Mouse (Mus musculus) embryonic facial prominence, embryonic 15.5 days (tissue): Measurements from ENCODE around the gene Ggt5. TPM values are rescaled to one million over a fixed set of nuclear protein-coding genes. Genes with fewer than 3 reads are reported as not detected.

ENCODE experiments used
- ATAC-seq: fragments of 200-750 bp; cut with Nextera tagmentation; 2 replicates; pipeline ENCODE4 v1.8.0; 2017; ENCODE audit warnings: low read depth, moderate TSS enrichment; ENCODE audit not compliant: insufficient number of reproducible peaks, low FRiP score, low TSS enrichment
- H3K27ac ChIP-seq: fragments of 300-500 bp; sonication (generic); replicated peaks from 2 replicates; pipeline ENCODE4 v1.5.1; 2015; ENCODE audit warnings: mild to moderate bottlenecking, inconsistent platforms
- H3K27me3 ChIP-seq: fragments of 300-500 bp; sonication (generic); 2 replicates; pipeline ENCODE4 v1.6.1; 2015; ENCODE audit warnings: inconsistent platforms
- H3K36me3 ChIP-seq: fragments of 300-500 bp; sonication (generic); 2 replicates; pipeline ENCODE4 v1.6.1; 2015; ENCODE audit warnings: mild to moderate bottlenecking, inconsistent platforms
- H3K4me1 ChIP-seq: fragments of 300-500 bp; sonication (generic); 2 replicates; pipeline ENCODE4 v1.6.1; 2015; ENCODE audit warnings: inconsistent platforms
- H3K4me2 ChIP-seq: fragments of 300-500 bp; sonication (generic); replicated peaks from 2 replicates; pipeline ENCODE4 v1.6.1; 2015; ENCODE audit warnings: mild to moderate bottlenecking, inconsistent platforms
- H3K4me3 ChIP-seq: fragments of 300-500 bp; sonication (generic); replicated peaks from 2 replicates; pipeline ENCODE4 v1.5.1; 2015; ENCODE audit warnings: mild to moderate bottlenecking, inconsistent platforms
- H3K9ac ChIP-seq: fragments of 300-500 bp; sonication (generic); 2 replicates; pipeline ENCODE4 v1.6.1; 2015; ENCODE audit warnings: inconsistent platforms
- H3K9me3 ChIP-seq: fragments of 300-500 bp; sonication (generic); replicated peaks from 2 replicates; pipeline ENCODE4 v1.6.1; 2016; ENCODE audit warnings: inconsistent platforms
- WGBS: fragments of 180-500 bp; shearing (Covaris S2); methylation state at CpG from one replicate; pipeline ENCODE4 v1.1.7; 2015; 5-methylcytosine and 5-hydroxymethylcytosine counted together
- polyA plus RNA-seq: library from polyadenylated mRNA; unstranded; fragments of >200 nt; fragmentation: Nextera tagmentation; extraction: Ambion mirVana; gene quantifications from 2 replicates; pipeline ENCODE4 v1.2.1, GENCODE M21; 2015

Gene Ggt5
- polyA plus RNA-seq, 1 experiment from 2014 or later, result 3.2 TPM

DNA sequence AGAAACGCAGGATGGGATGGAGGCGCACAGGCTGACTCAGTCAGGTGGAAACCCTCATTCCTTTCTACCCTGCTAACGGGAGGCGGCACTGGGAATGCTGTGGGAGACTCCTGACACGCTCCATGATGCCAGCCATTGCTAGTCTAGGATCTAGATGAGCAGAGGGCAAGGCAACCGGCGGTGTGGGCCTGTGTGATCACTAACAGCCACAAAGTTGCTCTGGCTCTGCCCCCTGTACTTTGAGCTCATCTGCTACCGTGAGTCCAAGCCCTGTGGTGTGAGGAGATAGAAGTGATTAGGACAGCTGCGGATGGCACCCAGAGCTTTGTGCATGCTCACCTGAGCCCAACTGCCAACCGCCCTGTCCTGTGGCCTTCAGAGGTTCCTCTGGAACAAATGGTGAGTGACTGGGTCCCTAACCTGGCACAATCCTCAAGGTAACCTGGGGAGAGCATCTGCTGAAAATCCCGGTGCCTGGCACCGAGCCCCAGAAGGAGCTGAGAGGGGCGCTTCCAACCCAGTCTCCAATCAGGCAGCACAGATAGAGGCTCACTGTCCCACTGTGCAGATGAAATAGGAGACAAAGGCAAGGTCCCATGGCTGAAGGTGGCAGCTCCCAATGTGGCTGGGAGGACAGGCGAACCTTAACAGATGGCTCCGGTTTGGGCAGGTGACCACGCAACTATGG, 62.4 kb downstream of the Ggt5 start:
- no peak overlapping the region for H3K9ac ChIP-seq
- H3K4me1 ChIP-seq, result no peaks in the 10 kb centered on the region
- 95% methylated on average over 16 of the region's 16 CpGs for WGBS
- no peaks in the 10 kb centered on the region for H3K27me3 ChIP-seq
- H3K27ac ChIP-seq, result no peak overlapping the region
- H3K9me3 ChIP-seq, result no peaks in the 10 kb centered on the region
- H3K4me2 ChIP-seq, result no peak overlapping the region
- H3K36me3 ChIP-seq, result peaks cover 94% of the 10 kb centered on the region
- ATAC-seq, result no peak
- no peak overlapping the region for H3K4me3 ChIP-seq

DNA sequence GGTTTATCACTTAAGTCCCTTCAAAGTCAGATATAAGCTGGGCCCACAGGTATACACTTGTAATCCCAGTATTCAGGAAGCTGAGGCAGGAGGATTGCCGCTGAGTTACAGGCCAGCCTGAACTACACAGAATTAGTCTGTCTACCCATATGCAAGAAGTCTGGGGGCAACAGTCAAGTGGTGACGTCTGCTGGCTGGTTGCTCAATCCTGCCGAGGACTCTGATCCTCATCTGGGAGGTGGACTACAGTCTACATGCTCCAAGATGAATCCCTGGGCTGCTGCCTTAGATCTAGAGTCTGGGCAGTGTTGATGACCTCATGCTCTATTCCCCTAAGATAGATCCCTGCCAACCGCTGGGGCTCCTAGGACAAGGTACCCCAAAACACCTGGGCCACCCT, 64.9 kb downstream of the Ggt5 start:
- no peaks in the 10 kb centered on the region for H3K4me1 ChIP-seq
- H3K4me2 ChIP-seq, result no peak overlapping the region
- H3K27ac ChIP-seq, result no peak overlapping the region
- H3K9me3 ChIP-seq, result no peaks in the 10 kb centered on the region
- ATAC-seq, result no peak
- H3K27me3 ChIP-seq, result no peaks in the 10 kb centered on the region
- H3K4me3 ChIP-seq, result no peak overlapping the region
- peaks cover 97% of the 10 kb centered on the region for H3K36me3 ChIP-seq
- no peak overlapping the region for H3K9ac ChIP-seq
- 89% methylated on average over 4 of the region's 4 CpGs for WGBS

- WGBS, result 87% methylated on average over 5 of the region's 5 CpGs
- Histone ChIP-seq H3K9me3 (no peaks in the 10 kb centered on the region), H3K4me1 (no peaks in the 10 kb centered on the region), H3K36me3 (peaks cover 78% of the 10 kb centered on the region), H3K27me3 (no peaks in the 10 kb centered on the region), H3K9ac (no peak overlapping the region), H3K4me3 (no peak overlapping the region), H3K4me2 (no peak overlapping the region), H3K27ac (no peak overlapping the region)
- ATAC-seq, result no peak
Measured at GRCm38 (mm10) chr10:75657165-75657564, 68.0 kb downstream of the Ggt5 start.

DNA sequence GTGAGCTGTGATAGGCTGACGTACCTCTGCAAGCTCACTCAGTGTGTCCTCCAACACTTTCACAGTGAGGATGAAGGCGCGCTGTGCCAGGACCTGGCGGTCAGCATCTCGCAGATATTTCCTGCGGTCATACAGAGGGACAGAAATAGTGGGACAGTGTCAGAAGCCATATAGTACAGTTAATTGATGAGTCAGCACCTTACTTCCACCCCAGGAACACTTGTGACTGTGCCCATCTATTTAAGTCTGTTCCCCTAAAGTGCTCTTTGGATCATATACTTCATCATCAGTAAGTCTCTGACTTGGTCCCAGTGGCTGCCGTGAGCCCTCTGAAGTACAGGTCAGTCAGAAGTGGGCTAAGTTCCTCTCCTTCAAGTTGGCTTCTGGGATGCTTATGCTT, 68.6 kb downstream of the Ggt5 start:
- H3K9ac ChIP-seq, result no peak overlapping the region
- no peak overlapping the region for H3K4me2 ChIP-seq
- no peaks in the 10 kb centered on the region for H3K27me3 ChIP-seq
- no peak for ATAC-seq
- peaks cover 72% of the 10 kb centered on the region for H3K36me3 ChIP-seq
- H3K9me3 ChIP-seq, result no peaks in the 10 kb centered on the region
- no peaks in the 10 kb centered on the region for H3K4me1 ChIP-seq
- H3K27ac ChIP-seq, result no peak overlapping the region
- no peak overlapping the region for H3K4me3 ChIP-seq
- WGBS, result 96% methylated on average over 7 of the region's 7 CpGs

- 75% methylated on average over 6 of the region's 6 CpGs for WGBS
- H3K27me3 ChIP-seq, result no peaks in the 10 kb centered on the region
- no peak overlapping the region for H3K9ac ChIP-seq
- no peak overlapping the region for H3K4me3 ChIP-seq
- ATAC-seq, result no peak
- H3K27ac ChIP-seq, result no peak overlapping the region
- no peaks in the 10 kb centered on the region for H3K9me3 ChIP-seq
- H3K4me2 ChIP-seq, result no peak overlapping the region
- H3K36me3 ChIP-seq, result peaks cover 49% of the 10 kb centered on the region
- H3K4me1 ChIP-seq, result peaks cover 16% of the 10 kb centered on the region
Measured at GRCm38 (mm10) chr10:75661381-75661780, 72.2 kb downstream of the Ggt5 start.

- ATAC-seq, result no peak
- Histone ChIP-seq H3K27ac (no peak overlapping the region), H3K9ac (no peak overlapping the region), H3K36me3 (peaks cover 44% of the 10 kb centered on the region), H3K27me3 (no peaks in the 10 kb centered on the region), H3K4me1 (peaks cover 21% of the 10 kb centered on the region), H3K9me3 (no peaks in the 10 kb centered on the region), H3K4me2 (no peak overlapping the region), H3K4me3 (no peak overlapping the region)
- WGBS, result 78% methylated on average over 3 of the region's 3 CpGs
Measured at GRCm38 (mm10) chr10:75661876-75662275, 72.7 kb downstream of the Ggt5 start.

GRCm38 (mm10) chr10:75662575-75662974, 73.4 kb downstream of the Ggt5 start:
- 97% methylated on average over 4 of the region's 4 CpGs for WGBS
- Histone ChIP-seq H3K4me1 (peaks cover 24% of the 10 kb centered on the region), H3K4me3 (no peak overlapping the region), H3K4me2 (no peak overlapping the region), H3K36me3 (peaks cover 37% of the 10 kb centered on the region), H3K9ac (no peak overlapping the region), H3K27ac (no peak overlapping the region), H3K9me3 (no peaks in the 10 kb centered on the region), H3K27me3 (no peaks in the 10 kb centered on the region)
- no peak for ATAC-seq

- H3K27me3 ChIP-seq, result no peaks in the 10 kb centered on the region
- H3K27ac ChIP-seq, result no peak overlapping the region
- no peak for ATAC-seq
- no peak overlapping the region for H3K4me3 ChIP-seq
- no peak overlapping the region for H3K9ac ChIP-seq
- peaks cover 26% of the 10 kb centered on the region; the same call in 1 of the 2 replicates for H3K36me3 ChIP-seq
- H3K4me1 ChIP-seq, result peaks cover 30% of the 10 kb centered on the region
- 87% methylated on average over 6 of the region's 6 CpGs for WGBS
- H3K4me2 ChIP-seq, result no peak overlapping the region
- H3K9me3 ChIP-seq, result no peaks in the 10 kb centered on the region
Measured at GRCm38 (mm10) chr10:75664673-75665270, 75.6 kb downstream of the Ggt5 start.

DNA sequence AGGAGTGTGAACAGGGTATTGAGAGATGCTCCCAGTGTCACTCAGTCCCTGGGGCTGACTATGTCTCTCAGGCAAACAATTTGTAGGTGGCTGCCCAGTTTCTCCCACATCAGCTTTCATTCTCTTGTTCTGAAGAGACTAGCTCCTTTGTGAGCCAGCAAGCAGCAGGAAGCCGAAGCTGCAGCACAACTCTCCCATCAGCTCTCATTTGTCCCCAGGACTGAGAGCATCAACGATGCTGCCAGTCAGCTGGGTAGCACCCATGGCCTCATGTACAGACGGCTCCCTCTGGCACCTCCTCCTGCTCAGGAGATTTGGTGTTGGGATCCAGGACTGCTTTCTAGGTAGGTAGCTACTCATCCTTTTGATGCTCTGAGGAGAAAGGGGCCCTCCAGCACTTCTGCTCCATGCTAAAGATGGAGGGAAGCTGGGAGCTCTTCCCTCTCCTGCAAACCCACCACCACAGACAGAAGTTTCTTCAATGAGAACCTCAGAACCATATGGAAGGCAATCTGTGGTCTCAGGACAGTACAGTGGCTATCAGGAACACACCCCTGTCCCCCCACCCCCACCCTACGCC, 77.4 kb downstream of the Ggt5 start:
- 0 out of 2 replicates have a peak overlapping the region, but pooled peaks have one; percentile 42 for H3K9ac ChIP-seq
- no peak for ATAC-seq
- H3K27ac ChIP-seq, result 0 out of 2 replicates have a peak overlapping the region, but pooled peaks have one; percentile 61

More for the DNA sequence above, 77.4 kb downstream of the Ggt5 start:
- peak overlapping the region; percentile 57 for H3K4me3 ChIP-seq
- H3K9me3 ChIP-seq, result no peaks in the 10 kb centered on the region
- peaks cover 30% of the 10 kb centered on the region for H3K4me1 ChIP-seq
- 42% methylated on average over 4 of the region's 4 CpGs for WGBS
- peaks cover 33% of the 10 kb centered on the region for H3K36me3 ChIP-seq
- no peaks in the 10 kb centered on the region for H3K27me3 ChIP-seq
- H3K4me2 ChIP-seq, result peak overlapping the region; percentile 87
